Mouse (Mus musculus) inflammation-experienced regulatory T-cells, adult 6 months (primary cell): ENCODE results near the gene 1300017J02Rik. TPM values are rescaled to one million over a fixed set of nuclear protein-coding genes. Genes with fewer than 3 reads are reported as not detected.
"Not testable (repeated sequence)": the region's sequence is repeated elsewhere in the genome, so short reads cannot be mapped to it uniquely, and the experiment has no call there.

Source experiments
- ATAC-seq: one replicate; pipeline ENCODE4 v1.8.0; 2017
- polyA plus RNA-seq, 3 experiments: library from polyadenylated mRNA; unstranded; fragments of 100-300 nt; shearing (Covaris generic); gene quantifications; one replicate each; pipeline ENCODE4 v1.2.1; 2017

The 1300017J02Rik gene
- not detected for polyA plus RNA-seq

DNA sequence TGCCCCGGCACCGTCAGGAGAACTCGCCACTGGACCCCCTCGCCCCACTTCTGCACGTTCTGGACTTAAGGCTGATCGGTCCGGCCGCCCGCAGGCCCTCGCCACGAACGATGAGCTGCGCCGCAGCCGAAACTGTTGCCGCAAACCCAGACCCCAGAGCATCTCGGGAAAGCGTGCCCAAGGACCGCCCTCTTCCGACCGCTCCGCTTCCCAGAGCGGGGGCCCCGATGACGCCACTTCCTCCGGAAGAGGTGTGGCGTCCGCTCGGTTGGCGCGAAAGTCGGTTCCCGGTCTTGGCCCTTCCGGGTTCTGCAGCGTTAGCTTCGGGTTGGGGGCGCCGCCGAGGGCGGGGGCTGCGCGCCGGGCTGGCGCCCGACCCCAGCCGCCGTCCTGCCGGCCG, at the start of gene 1300017J02Rik, which contains the start of gene Topbp1:
TSS of gene 1300017J02Rik (minus strand) at position 156 of the 400 bp plus-strand sequence.
TSS of gene Topbp1 (plus strand) at position 289 of the 400 bp plus-strand sequence.
- ATAC-seq = peak; percentile 98

DNA sequence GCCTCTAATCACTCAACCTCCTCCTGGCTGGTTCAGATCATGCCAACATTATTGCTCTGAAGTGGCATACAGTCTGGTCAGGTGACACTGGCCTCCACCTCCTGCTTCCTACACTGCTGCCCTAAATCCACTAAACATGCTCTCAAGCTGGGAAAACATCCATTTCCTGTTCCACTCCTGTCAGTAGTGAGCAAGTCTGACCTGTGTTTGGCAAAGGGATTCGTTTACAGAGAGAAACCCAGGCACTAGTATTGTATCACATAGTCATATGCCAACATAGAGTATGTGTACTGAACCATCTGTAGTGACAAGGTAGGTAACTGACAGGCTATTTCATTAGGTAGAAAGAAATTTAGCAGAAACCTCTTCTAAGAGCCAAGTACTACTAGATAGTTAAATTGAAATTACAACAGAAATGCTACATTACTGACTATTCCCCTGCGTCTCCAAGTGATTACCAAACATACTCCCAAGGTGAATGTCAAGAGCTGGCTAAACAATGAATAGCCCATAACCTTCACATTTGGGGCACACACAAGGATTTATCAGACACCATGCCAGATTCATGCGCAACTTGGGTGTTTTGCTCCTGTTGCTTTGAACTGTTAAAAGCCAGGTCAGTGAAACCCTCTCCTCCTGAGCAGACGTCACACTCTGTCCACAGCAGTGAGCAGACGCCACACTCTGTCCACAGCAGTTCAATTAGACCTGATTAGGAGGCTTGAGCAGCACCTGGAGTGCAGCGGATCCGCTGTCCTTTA, 48.8 kb upstream of the 1300017J02Rik start:
- not testable (repeated sequence) for ATAC-seq

DNA sequence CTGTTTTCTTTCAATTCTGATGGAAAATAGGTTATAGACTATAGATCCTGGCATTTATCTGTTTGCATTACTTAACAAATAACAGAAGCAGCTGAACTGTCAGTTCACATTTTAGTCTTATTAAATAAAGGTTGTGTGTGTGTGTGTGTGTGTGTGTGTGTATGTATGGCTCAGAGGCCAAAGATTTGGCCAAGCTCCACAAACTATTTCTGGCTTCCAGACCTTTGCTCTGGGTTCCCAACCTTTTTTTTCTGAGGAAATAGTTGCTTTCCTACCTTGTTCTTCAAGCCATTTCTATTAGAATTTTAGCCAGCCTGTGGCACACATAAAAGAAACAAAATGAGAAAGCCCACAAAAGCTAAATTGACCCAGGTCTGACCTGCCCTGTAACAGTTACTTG, 43.9 kb upstream of the 1300017J02Rik start:
- no peak for ATAC-seq

DNA sequence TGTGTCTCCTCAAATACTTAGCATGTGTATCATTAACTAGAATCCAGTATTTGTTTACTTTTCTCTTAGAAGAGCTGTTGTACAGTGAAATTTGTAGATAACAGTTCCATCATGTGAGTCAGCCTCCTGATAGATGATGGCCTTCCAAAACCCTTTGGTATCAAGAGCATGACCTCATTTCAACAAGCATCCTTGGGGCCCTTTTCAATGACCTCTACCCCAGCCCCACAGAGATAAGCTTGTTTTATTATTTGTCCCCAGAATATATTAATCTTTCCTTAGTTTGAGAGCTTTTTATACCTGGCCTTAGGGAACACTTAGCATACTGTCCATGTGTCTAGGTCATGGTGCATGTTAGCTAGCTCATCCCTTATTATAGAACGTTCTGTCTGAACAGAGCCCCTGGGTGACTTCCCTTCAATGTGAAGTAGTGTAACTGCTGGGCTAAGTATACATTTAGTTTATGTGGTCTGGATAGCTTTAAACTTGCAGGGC, 43.2 kb upstream of the 1300017J02Rik start:
- no peak for ATAC-seq

GRCm38 (mm10) chr9:103347045-103347444, 42.2 kb upstream of the 1300017J02Rik start:
- ATAC-seq = no peak

GRCm38 (mm10) chr9:103336912-103337311, 32.0 kb upstream of the 1300017J02Rik start:
- ATAC-seq = peak; percentile 74

DNA sequence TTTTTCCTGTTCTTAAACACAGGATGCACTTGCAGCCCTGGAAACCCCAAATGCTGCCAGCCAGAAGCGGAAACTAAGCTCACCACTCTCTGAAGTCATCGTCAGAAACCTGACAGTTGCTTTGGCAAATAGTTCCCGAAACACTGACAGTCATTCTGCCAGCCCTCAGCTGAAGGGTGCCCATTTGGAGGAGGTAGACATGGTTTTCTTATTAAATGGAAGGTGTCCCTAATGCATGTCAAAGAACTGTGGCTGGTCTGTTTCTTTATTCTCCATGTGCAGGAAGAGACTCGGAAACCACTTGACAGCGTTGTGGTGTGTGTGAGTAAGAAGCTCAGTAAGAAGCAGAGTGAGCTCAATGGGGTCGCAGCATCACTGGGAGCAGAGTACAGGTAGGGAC, 27.8 kb upstream of the 1300017J02Rik start:
- ATAC-seq = no peak

DNA sequence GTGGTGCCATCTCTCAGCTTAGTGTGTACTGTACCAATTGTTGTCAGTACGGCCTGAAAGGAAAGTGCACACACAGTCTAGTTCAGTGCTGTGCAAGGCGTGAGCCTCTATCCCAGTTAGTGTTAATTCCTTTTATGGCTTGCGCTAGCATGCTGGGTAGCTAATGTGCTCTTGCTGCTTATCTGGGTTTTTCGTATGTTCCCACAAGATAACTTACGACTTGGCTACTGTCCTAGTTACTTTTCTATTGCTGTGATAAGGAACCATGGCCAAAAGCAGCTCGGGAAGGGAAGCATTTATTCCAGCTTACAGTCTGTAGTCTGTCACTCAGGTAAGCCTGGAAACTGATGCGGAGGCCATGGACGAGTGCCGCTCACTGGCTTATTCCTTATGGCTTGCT, 21.6 kb upstream of the 1300017J02Rik start:
- no peak for ATAC-seq

GRCm38 (mm10) chr9:103324678-103325077, 19.8 kb upstream of the 1300017J02Rik start:
- ATAC-seq = no peak

DNA sequence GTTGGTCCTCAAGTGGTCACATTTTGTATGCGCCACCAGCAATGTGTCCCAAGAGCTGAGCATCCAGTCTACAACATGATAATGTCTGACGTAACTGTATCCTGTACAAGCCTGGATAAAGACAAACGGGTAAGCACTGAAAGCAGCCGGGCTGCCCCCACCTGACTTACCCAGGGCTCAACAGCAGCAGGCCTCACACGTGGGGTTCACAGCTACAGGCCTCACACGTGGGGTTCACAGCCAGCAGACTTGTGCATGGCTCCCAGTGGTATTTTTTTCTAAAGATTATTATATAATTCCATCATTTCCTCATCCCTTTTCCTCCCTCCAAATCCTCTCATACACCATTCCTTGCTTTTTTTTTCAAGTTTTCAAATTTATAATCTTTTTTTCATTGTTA, 5.0 kb upstream of the 1300017J02Rik start:
- no peak for ATAC-seq

GRCm38 (mm10) chr9:103305332-103306041, 605 bp upstream of the 1300017J02Rik start:
- ATAC-seq = peak; percentile 46

DNA sequence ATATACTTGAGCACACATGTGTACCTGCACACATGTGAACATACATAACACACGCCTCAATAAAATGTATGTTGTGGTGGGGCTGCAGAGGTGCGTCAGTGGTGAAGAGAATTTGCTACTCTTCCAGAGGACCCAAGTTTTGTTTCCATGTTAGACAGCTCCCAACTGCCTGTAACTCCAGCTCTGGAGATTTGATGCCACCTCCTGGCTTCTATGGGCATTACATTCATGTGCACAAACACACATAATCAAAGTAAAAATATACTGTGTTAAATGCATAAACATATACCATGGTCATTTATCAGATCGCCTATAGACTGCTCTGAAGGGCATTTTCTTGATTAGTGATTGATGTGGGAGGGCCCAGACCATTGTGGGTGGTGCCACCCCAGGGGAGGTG, 2.2 kb downstream of the 1300017J02Rik start:
- no peak for ATAC-seq

DNA sequence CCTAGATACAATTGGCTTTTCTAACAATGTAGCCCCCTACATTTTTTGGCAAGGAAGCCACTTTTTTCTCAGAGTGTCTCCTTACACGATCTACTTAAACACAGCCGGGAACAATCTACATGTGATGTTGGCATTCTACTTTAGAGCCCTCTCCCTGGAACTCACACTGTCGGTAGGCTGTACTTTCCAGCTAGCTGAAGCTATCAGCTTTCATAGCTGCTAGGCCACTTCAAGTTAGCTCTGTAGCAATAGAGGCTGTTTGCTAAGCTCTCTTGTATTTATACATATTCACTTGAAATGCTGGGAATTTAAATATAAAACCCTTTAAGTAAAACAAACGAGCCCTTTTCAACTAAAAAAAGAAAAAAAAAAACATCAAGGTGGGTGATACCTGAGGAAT, 2.6 kb downstream of the 1300017J02Rik start:
- no peak for ATAC-seq

- ATAC-seq = no peak
Measured at GRCm38 (mm10) chr9:103301086-103301485, 3.8 kb downstream of the 1300017J02Rik start.

GRCm38 (mm10) chr9:103294507-103294906, 10.4 kb downstream of the 1300017J02Rik start:
- no peak for ATAC-seq

- ATAC-seq = no peak
Measured at GRCm38 (mm10) chr9:103288489-103289180, 16.2 kb downstream of the 1300017J02Rik start.

DNA sequence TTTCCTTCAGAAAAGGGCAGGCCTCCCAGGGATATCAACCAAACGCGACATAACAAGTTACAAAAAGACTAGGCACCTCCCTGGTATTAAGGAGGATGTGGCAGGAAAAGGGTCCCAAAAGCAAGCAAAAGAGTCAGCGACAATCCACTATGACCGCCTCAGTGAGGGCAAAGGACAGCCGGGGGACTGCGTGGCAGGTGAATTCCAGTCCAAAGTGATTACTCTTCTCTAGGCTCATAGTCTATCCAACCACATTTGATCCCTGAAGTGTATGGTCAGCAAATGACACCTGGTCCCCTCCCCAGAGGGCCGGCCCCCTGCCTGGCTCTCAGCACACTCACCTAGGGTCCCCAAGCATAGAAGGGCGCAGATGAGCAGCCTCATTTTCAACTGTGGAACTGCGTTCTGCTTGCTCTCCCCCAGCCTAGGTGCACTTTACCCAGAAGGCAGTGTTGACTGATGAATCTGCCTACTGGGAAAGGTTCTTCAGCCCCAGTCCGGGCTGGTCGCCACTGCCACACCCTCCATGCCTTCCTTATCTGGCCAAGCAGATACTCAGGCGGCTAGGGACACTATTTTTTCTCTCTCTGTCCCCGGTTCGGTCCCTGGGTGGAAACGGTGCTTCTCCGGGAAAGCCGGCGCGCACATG, 16.9 kb downstream of the 1300017J02Rik start:
- no peak for ATAC-seq

DNA sequence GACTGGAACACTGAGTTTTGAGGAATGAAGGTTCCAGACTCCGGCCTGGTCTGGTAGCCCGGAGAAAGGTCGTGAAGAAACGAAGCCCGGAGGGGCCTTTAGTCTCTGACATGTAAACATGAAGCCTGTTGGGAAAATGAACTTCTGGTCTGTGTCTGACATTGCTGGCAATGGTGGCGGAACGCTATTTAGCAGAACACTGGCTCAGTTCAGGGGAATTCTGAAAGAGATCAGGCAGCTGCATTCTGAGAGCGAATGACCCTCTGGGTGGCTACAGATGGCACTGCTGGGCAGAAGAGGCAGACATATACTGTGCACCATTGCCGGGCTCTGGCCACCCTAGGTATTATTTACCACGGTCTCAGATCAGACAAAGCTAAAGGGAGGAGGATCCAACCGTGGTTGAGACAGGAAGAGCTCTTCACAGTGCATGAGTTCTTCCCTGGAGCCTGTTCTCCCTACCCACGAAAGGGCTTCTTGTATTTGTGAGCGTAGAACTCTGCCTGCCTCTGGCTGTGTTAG, 17.9 kb downstream of the 1300017J02Rik start:
- no peak for ATAC-seq

- no peak for ATAC-seq
Measured at GRCm38 (mm10) chr9:103286396-103286795, 18.5 kb downstream of the 1300017J02Rik start.

DNA sequence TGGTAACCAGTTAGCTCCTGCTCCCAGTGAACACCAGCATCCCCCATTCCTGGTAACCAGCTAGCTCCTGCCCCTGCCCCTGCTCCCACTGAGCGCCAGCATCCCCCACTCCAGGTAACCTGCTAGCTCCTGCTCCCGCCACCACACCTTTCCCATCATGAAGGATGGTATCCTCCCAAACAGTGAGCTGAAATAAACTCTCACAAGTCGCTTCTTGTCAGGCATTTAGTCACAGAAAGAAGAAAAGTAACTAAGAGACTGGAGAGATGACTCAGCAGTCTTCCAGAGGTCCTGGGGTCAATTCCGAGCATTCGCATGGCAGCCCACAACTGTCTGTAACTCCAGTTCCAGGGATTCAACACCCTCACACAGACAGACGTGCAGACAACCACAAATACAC, 28.0 kb downstream of the 1300017J02Rik start:
- ATAC-seq = no peak

DNA sequence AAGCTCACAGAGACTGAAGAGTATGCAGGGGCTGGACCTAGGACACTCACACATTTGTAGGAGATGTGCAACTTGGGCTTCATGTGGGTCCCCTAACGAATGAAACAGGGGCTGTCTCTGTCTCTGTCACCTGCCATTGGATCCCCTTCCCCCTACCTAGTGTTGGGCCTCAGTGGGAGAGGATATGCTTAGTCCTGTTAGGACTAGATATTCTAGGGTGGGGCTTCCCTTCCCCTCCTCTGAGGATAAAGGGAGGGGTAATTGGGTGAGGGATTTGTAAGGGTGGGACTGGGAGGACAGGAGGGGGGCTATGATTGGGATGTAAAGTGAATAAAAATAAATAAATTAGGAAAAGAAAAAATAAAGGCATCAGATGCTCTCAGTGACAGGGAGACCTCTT, 29.2 kb downstream of the 1300017J02Rik start:
- ATAC-seq = no peak

DNA sequence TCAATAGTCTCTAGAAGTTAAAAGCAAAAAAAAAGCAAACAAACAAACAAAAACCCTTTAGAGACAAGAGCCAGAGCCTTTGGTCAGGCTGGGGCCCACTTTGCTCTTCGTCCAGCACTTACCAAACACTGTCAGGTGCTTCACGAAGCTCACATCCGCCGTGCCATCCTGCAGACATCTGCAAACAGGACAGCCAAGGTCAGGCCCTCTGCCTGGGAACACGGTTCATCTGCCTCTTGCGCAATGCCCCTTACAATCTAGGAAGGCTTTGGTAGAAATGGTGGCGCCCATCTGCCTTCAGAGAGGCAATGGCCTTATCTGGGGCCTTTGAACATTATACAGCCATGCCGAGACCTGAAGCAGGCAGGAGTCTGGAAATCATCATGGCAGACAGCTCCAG, 30.1 kb downstream of the 1300017J02Rik start:
- no peak for ATAC-seq
